Mouse (Mus musculus) liver, adult 10 weeks (tissue): Measurements from ENCODE around the gene Zfp593. TPM values are rescaled to one million over a fixed set of nuclear protein-coding genes. Genes with fewer than 3 reads are reported as not detected.

Source experiments
- polyA plus RNA-seq: library from polyadenylated mRNA; stranded (reverse); fragments of 350-450 nt; fragmentation: Illumina TruSeq; extraction: RNeasy Lipid Tissue Mini Kit (QIAGEN cat#74804); gene quantifications from one replicate; pipeline ENCODE4 v1.2.3, GENCODE M21; 2014; ENCODE audit warnings: low read depth, low replicate concordance

The Zfp593 gene
- 0.32 TPM for polyA plus RNA-seq

GRCm38 (mm10) chr4:134245148-134245843 is at the start of gene Zfp593:
Zfp593 (minus strand) TSS chr4:134245592.

GRCm38 (mm10) chr4:134287575-134288025 is 42.2 kb upstream of the Zfp593 start, which contains the start of gene Pdik1l:
Pdik1l (minus strand) TSS chr4:134287895.

GRCm38 (mm10) chr4:134253722-134254324 is 8.4 kb upstream of the Zfp593 start, which contains the start of gene Grrp1:
Grrp1 (minus strand) TSS chr4:134254106.

GRCm38 (mm10) chr4:134246719-134247258 is 1.4 kb upstream of the Zfp593 start, which contains the start of gene Gm30191:
Gm30191 (plus strand) TSS chr4:134246935.

GRCm38 (mm10) chr4:134243516-134244250 is 1.7 kb downstream of the Zfp593 start, which contains the start of gene E130218I03Rik:
E130218I03Rik (plus strand) TSS chr4:134243662.

GRCm38 (mm10) chr4:134238279-134238651 is 7.1 kb downstream of the Zfp593 start, which contains the start of gene Cnksr1:
Cnksr1 (minus strand) TSS chr4:134238399.

GRCm38 (mm10) chr4:134227194-134227593 is 18.2 kb downstream of the Zfp593 start, which contains the start of gene Catsper4:
Catsper4 (minus strand) TSS chr4:134227383.

GRCm38 (mm10) chr4:134202904-134203303 is 42.5 kb downstream of the Zfp593 start, which contains the start of gene Gm7534:
Gm7534 (minus strand) TSS chr4:134203004.

Other genes starting within 250 kb of the Zfp593 start
- 10.2 TPM for gene Dhdds, start 244.7 kb downstream of the Zfp593 start, polyA plus RNA-seq
- not detected for gene Lin28a, start 226.8 kb downstream of the Zfp593 start, polyA plus RNA-seq
- gene Zfp683, start 191.8 kb downstream of the Zfp593 start, polyA plus RNA-seq: not detected
- 0.29 TPM for gene Crybg2, start 184.8 kb downstream of the Zfp593 start, polyA plus RNA-seq
- 9.6 TPM for gene Cd52, start 150.5 kb downstream of the Zfp593 start, polyA plus RNA-seq
- not detected for gene Ubxn11, start 143.0 kb downstream of the Zfp593 start, polyA plus RNA-seq
- 1.2 TPM for gene Sh3bgrl3, start 116.8 kb downstream of the Zfp593 start, polyA plus RNA-seq
- 20.6 TPM for gene Cep85, start 58.5 kb downstream of the Zfp593 start, polyA plus RNA-seq
- gene Gm7534, start 42.6 kb downstream of the Zfp593 start, polyA plus RNA-seq: not detected
- gene Catsper4, start 18.2 kb downstream of the Zfp593 start, polyA plus RNA-seq: not detected
- gene Cnksr1, start 7.2 kb downstream of the Zfp593 start, polyA plus RNA-seq: not detected
- not detected for gene E130218I03Rik, start 1.9 kb downstream of the Zfp593 start, polyA plus RNA-seq
- not detected for gene Gm30191, start 1.3 kb upstream of the Zfp593 start, polyA plus RNA-seq
- gene Grrp1, start 8.5 kb upstream of the Zfp593 start, polyA plus RNA-seq: not detected
- 8.1 TPM for gene Pdik1l, start 42.3 kb upstream of the Zfp593 start, polyA plus RNA-seq
- not detected for gene Trim63, start 69.5 kb upstream of the Zfp593 start, polyA plus RNA-seq
- not detected for gene Slc30a2, start 97.6 kb upstream of the Zfp593 start, polyA plus RNA-seq
- gene Extl1, start 138.3 kb upstream of the Zfp593 start, polyA plus RNA-seq: 0.19 TPM
- 47.7 TPM for gene Pafah2, start 150.7 kb upstream of the Zfp593 start, polyA plus RNA-seq
- gene Stmn1, start 222.7 kb upstream of the Zfp593 start, polyA plus RNA-seq: 6.3 TPM